Mouse (Mus musculus) activated CD4-positive, CD25-positive, alpha-beta regulatory T cell, adult 4 months (primary cell): ENCODE data around the gene Ssh3. TPM values are rescaled to one million over a fixed set of nuclear protein-coding genes. Genes with fewer than 3 reads are reported as not detected.

Experiments used
- ATAC-seq: one replicate; pipeline ENCODE4 v1.8.0; 2017
- polyA plus RNA-seq, 2 experiments: library from polyadenylated mRNA; unstranded; fragments of 100-300 nt; shearing (Covaris generic); gene quantifications; one replicate each; pipeline ENCODE4 v1.2.1; 2017

Ssh3 gene
- polyA plus RNA-seq: 10 to 100 TPM in 1 of 2 experiments, 1 to 10 TPM in 1; 8.8 to 11.4 TPM

DNA sequence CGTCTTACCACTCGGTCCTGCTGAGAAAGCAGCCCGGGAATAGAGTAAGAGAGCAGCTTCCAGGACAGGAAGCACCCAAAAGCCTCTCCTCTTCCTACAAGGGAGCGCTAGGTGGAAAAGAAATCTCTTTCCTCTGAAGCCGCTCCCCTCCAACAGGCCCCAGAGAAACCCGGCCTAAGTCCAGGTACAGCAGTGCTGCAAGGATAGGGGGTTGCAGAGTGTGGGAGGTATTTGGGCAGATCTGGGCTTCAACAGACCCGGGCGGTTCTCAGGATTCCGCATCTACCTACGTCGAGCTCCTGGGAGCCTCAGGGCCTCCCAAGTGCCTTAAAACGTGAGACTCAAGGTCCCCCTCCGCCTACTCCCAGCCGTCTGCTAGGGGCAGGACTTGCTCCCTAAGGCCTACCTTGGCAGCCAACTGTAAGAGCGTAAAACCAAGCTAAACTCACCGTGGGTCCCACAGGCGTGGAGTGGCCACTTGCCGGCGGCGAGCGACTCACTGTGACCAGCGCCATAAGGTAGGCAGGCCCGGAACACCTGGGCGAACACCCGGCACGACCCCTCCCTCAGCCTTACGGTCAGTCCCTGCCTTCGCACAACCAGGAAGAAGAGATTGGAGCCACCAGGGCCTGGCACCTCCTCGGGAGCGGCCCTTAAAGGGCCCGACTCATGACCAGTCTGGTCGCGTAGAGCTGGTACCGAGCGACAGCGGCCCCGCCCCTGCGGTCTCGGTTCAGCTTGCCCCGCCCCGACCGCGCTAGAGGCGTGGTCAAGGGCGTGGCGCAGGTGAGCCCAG, at the start of gene Ssh3:
Gene Ssh3 (minus strand): TSS at position 615 of the 796 bp plus-strand sequence.
- ATAC-seq: peak; percentile 61

DNA sequence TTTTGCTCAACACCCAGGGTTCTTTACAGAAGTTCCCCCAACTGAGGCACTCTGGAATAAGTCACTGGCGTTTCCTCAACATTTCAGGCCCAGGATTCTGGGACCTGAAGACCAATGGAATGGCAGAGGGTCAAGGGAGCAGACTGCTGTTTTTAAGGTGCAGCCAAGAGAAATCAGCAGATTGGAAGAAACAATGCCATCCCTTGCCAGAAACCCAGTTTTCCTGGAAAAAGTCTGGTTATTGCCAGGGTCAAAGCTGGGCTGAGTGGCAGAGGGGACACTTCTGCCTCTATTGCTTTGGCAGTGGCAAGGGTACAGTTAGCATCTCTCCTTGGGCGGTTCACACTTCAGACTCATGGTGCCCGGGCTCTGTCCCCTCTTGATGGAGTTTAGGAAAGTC, 48.2 kb upstream of the Ssh3 start:
- ATAC-seq: no peak

DNA sequence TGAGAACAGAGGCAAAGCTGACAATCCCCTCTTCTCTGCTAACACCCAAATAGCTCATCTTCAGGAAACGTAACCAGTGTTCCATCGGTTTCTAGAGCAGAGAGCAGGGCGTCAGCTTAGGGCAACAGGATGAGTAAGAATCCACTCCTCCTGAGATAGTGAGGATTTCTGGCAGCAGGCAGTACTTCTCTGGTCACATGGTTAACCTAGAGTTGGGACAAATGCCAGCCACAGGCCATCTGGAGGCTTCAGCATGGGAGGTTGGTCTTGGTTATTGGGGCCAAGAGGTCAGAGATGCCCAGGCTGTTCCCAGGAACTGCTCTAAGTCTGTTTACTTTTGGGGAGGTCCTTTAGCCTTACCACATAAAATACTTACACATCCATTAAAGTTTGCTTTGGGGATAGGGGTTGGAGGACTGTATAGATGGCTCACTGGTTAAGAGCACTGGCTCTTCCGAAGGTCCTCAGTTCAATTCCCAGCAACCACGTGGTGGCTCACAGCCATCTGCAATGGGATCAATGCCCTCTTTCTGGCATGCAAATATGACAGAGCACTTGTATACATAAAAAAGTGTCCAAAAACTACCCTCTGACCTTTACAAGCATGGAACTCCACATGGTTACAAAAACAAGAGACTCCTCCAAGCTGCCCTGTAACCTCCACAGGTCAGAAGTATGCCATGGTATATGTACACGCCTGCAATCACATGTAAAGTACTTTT, 46.4 kb upstream of the Ssh3 start:
- no peak for ATAC-seq

DNA sequence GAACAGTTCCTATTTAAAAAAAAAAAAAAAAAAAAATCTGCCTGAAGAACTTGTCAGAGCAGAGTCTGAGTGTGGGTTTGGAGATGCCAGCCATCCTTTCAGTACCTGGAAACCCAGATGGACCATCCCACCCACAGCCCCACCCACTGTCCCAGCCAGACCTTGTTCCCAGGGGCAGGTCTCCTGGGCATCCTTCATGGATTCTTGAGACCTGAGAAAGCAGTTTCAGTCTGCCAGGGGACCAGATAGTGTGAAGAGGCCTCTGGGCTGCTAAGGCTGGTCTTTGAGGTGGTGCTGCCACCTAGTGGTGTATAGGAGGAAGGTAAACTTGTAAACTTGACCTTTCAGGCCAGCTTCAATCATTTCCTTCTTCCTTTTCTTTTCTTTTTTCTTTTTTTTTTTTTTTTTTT, 40.8 kb upstream of the Ssh3 start:
- peak; percentile 37 for ATAC-seq

DNA sequence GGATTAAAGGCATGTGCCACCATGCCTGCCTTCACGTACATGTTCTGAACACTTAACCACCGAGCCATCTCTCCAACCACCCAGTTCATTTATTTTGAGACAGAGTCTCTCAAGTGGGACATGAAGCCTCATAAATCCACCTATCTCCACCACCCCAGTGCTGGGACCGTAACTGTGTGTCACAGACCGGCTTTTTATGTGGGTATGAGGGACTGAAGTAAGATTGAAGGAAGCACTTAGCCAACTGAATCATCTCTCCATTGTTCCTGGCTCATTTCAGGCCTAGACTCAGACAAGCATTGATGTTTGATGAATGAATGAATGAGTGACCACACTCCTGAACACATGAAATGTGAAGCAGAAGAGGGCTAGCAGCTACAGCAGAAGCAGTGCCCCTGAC, 40.3 kb upstream of the Ssh3 start:
- no peak for ATAC-seq

DNA sequence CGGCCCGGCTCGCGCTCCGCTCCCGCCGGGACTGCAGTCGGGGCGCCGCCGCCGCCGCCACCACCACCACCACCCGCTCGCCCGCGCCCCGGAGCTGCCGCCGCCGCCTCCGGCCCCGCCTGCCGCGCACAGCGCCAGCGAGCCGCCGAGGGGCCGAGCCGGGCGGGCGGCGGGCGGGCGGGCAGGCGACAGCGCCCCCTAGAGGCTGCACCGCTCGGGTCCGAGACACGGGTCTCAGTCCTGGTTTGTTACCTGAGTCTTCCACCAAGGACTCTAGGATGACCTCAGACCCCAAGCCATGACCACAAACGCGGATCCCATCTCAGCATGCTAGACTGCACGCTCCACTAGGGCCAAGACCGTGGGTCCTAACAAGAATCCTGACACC, 37.2 kb upstream of the Ssh3 start, which contains the start of gene Grk2:
Gene Grk2 (minus strand): TSS at position 33 of the 388 bp plus-strand sequence.
- ATAC-seq: no peak

DNA sequence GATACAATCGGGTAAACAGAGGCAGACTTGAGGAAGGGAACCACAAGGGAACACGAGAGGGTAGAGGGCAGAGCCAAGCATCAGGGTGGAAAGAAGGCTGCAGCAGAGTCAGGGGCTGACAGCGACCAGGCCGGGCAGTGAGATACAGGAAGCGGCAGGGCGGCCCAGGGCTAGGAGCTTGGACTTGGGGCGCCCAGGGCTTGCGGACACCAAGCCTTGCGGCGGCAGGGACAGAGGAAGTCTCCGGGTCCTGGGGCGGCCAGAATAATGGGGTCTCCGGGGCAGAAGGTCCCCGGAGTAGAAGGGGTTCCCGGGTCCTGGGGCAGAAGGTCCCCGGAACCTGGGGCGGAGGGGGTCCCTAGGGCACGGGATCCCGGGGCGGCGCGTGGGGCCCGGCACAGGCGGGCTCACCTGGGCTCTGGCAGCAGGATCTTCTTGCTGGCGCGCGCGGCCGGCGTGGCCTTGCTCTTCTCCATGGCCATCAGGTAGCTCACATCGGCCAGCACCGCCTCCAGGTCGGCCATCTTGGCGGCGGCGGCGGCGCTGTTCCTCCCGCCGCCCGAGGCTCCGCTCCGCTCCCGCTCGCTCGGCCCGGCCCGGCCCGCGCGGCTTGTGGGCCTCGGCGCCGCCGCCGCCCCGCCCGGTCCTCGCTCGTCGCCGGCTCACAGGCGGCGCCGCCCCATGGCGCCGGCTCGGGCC, 36.7 kb upstream of the Ssh3 start:
- peak; percentile 8 for ATAC-seq

DNA sequence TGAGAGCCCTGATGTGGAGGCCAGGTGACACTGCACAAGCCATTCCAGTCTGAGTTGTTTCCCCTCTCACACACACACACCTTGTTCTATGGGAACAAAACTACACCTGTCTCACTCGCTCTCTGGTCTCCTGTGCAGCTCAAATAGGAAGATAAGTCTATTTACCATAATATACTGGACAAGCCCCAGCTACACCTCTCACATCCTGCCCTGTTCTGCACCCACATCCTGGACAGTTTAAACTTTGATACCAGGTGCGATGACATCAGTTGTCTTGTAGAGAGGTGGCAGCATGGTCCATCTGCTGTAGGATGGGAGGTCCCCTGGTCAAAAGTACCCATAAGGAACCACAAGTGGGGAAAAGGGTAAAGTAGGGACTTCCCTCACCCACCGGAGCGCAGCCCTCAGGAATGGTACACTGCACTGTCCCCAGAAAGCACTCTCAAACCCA, 35.9 kb upstream of the Ssh3 start:
- ATAC-seq: peak; percentile 50

DNA sequence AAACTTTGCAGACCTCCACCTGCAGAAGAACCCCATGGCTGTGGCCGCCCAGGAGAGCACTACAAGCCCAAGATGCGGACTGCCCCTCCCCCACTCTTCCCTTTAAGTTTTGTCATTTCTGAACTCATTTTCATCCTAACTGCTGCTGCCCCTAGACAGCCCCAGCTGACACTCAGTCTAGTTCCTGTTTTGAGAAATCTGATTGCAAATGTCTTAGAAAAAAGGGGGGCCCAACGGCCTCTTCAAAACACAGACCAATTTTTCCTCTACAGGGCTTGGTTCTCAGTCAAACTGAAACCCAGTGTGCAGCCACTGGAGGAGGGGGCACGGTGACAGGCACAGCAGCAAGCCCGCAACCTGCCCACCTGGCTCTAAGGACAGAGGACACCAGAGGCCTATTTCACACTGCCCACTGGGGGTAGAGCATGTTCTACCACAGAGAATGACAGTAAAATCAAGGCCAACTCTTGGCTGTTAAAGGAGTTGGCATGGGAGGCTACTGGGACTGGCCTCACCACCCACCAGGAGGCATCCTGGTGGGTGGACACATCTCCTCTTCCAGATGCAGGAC, 35.4 kb upstream of the Ssh3 start:
- ATAC-seq: no peak

DNA sequence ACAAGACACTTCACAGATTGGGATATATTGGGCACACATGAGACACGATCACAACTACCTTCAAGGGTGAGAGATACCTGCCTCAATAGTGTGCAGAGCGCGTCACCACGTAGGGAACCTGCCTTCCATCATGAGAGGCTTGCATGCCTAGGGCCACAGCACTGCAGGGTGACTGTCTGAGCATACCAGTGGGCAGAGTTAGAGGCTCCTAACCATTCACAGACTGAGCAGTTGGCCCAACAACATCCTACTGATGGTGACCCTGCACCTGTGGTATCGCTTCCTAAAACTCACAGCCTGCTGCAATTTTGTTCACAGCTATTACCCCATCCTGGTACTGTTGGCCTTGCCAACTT, 34.6 kb upstream of the Ssh3 start:
- no peak for ATAC-seq

DNA sequence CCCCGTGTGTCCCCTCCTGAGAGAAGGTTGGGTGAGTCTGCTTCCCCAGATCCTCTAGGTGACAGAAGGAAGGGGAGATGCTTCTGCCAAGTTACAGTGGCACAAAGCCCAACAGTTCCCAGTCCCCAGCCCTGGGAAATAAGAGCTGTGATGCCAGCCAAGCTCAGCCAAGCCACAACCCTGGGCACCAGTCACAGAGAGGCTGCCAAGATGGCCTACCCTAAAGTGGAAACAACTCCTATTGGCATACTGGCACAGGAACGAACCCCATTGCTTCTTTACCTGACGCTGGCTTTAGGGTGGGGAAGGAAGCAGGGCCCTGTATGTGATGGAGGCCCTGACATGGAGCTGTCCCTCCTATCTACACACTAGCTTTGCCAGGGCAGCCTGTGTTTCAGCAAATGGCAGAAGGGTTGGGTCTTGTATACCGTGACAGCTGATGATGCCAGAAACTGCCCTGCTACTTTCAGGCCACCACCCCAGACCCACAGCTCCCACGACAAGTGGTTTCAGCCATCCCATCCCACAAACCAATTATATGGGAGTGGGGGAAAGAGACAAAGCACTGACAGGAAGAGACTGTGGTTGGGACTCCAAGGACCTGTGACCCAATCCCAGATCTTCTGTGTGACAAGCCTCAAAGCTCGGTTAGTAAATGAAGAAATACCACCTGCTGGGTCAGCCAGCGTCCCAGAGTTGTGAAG, 34.1 kb upstream of the Ssh3 start:
- ATAC-seq: no peak

DNA sequence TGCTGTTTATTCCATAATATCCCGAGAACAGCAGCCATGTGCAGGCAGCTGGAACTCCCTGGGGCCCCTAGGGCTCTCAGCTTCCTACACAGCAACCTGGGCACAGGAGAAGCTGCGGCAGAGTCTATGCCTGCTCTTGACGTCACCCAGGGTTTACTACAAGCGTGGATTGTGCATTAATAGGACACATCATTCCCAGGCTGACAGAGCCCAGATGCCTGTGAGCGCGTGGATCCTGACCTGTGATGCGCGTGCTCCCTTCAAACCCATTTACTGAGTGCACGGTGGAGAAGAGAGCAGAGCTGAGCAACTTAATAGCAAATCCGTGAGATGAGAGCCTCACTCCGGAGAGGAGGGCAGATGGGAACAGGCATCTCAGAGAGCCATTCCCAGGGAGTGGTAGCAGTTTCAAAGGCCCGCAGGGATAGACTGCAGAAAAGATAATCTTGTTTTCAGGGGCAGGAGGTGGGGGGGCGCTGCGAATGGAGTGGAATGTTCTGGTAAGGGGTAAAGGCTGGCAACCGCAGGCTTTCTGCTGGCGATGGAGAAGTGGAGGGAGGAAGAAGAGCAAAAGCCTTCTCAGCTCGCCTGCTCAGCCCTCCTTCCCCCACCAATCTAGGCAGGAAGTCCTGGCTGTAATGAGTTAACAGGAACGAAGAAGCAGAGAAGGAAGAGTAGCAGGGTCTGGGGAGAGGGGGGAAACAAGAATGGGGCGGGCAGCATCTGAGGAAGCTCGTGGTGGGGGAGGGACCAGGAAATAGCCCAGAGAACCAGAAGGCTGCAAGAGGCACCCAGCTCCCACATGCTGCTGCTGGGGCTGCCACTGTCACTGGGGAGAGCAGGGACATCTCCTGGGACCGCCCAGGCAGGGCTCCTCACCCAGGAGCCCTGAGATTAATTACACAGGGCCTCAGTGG, 33.0 kb upstream of the Ssh3 start:
- ATAC-seq: peak; percentile 9

DNA sequence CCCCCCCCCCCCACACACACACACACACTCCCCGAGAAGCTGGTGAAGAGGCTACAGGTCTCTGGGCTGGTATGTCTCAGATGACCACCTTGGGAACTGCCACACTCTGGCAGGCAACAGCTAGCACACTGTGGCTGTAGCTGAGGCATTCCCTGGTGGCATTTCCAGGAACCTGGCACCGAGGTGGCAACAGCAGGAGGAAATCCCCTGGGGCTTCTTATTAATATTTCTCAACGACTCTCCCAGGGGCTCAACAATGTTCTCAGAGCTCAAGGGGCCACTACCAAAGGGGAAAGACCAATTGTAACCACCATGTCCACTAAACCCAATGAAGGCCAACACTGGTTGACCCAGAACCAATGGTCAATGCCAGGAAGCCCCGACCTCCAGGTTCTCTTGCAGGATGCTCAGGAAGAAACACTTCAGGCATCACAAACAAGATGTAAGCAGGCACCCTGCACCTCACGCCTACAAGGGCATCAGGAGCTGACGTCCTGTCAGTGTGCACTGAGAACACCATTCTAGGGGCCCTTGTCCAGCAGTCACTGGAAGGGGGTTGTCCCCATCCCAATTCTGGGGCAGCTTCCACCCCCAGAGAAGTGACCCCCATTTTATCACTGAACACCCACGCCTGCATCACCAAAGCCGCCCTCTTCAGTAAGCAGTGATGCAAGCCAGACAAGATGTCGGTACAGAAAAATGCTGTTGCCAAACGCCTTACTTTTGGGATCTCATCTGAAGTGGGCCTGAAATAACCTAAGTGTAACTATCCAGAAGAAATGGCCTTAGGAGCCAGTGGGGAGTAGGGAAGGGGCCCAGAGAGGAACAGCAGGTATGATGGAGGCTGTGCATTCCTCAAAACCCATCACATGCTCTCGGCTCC, 32.1 kb upstream of the Ssh3 start:
- ATAC-seq: no peak

DNA sequence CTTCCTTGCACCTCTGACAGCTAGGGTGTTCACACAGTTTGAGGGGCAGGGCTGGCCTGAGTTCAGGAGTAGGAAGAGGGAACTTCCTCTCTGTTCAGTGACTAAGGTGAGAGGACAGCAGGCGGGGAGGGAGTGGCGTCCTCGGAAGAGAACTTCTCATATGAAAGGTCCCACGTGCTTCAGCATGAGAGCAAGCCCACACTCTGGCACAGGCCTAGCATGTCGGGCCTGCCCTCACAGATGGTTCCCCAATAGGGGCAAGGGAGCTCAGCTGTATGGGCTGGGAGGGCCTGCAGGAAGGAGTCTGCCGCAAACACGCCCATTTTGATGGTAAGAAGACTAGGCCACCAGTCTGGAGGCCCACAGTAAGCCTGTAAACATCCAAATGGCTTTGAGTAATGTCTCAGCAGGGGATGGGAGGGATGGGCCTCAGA, 31.3 kb upstream of the Ssh3 start:
- ATAC-seq: peak; percentile 74

DNA sequence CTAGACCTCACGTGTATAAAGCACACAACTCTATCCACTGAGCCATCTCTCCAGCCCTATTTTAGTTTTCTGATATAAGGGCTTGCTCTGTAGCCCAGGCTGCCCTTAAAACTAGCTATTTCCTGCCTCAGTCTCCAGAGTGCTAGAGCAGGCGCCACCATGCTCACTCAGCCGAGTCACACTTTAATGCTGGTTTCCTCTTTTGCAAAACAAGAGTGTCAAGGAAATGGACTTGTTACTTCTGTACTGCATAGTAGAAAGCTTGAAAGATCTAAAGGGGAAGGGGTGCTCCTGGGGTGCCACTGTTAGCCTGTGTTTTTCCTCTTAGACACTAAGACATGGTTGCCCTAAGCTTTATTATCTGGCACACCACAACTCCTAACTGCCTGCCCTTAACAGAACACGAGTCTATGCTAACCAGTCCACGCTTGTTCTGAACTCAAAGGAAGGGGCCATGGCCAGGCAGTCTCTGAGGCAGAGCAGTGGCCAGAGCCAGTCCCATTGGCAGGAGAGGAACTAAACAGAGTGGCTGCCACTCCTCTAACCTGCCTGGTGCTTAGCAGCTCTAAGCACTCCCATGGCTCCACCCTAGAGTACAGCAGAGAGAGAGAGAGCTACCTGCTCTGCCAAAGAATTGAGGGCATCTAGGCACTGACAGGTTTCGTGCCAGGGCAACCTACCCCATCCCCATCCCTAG, 30.7 kb upstream of the Ssh3 start:
- ATAC-seq: peak; percentile 28

DNA sequence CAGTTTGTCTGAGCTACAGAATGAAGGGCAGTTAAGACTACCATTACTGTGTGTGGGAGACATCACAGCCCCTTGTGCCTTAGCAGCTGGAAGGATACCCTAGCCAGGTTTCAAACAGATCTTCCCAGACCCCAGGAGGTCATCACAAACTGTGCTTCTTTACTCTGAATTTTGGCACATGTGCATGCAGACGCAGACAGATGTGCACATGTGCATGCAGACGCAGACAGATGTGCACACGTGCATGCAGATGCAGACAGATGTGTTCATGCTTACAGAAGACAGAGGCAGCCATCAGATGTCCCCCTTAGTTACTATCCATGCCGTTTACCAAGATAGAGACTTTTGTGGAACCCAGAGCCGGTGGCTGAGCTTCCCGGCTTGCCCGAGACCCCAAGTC, 30.1 kb upstream of the Ssh3 start:
- ATAC-seq: no peak

DNA sequence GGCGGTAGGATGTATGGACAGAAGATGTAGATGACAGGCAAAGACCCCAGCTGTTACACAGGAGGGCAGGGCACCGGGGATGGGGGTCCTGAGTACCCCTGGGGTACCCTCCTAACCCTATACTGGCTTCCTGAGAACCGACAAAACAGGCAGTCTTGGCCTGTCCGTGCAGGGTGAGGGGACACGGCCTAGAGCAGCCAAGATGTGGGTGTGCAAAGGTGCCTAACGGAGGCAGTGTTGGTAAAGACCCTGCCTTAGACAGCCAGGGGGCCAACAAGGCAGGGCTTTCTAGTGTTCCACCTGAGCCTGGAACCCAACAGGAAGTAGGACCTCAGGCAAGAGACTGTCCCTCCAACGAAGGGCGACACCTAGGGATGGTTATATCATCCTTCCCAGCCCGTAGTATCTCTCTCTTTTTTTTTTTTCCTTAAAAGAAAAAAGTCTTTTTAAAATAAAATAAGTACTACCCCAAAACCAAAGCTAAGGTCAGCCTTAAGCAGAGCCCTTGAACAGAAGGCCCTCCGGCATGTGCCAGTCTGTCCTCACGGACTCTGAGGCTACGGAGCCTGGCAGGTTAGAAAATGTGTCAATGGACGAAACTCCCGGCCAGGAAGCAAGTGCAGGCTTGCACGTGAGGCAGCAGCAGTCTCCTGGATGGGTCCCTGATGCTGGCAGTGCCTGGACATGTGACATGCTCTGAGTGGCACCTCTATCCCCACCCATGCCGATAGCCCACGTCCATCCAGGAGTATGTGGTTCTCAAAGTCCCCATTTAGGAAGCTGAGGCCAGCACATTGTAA, 29.5 kb upstream of the Ssh3 start:
- ATAC-seq: no peak

DNA sequence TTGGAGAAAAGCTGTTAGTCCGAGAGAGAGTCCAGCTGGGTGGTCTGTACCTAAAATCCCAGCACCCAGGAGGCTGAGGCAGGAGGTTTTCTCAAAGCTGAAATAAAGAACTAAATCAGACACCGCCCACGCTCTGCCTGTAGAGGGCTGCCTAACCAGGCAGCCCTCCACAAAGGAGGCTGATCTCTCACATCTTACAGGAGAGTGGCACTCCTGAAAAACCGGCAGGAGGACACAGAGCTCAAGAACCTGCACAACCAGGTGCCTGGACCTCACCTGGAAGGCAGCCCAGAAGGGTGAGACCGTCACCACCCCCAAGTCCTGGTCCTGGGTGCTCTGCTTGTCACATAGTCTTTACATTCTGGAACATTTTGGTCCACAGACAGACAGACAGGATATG, 28.9 kb upstream of the Ssh3 start:
- no peak for ATAC-seq

DNA sequence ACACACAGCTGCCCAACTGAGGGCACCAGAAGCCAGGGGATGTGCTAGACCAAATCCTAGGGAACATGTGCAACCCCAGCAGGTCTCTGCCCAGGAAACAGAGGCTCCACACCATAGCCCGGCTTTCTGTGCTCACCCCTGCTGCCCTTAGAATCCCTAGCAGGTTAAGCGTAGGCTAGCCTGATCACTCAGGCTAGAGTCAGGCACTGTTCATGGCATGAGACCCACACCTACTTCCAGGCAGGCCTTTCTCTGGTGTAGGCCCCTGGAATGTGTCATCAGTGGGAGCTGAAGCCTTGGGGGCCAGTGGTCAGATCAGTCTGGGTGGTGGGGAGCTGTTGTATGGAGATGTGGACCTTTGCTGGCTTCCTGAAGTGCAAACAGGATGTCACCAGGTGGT, 27.6 kb upstream of the Ssh3 start:
- no peak for ATAC-seq
